Mouse (Mus musculus) kidney, postnatal 14 days (tissue): ENCODE data around the gene Camta1.

Experiments used
- DNase-seq: peaks from one replicate; pipeline ENCODE4 v3.0.0; 2022; ENCODE audit warnings: mixed read lengths

Gene Camta1

GRCm38 (mm10) chr4:150871392-150872138, 990.1 kb downstream of the Camta1 start:
- peak; percentile 66 for DNase-seq

GRCm38 (mm10) chr4:150870963-150871391, 990.7 kb downstream of the Camta1 start:
- no peak for DNase-seq

GRCm38 (mm10) chr4:150869276-150870197, 992.1 kb downstream of the Camta1 start:
- DNase-seq: no peak

- no peak for DNase-seq
Measured at GRCm38 (mm10) chr4:150868859-150869258, 992.8 kb downstream of the Camta1 start.

- no peak for DNase-seq
Measured at GRCm38 (mm10) chr4:150868161-150868560, 993.5 kb downstream of the Camta1 start.
